Mouse (Mus musculus): ENCODE data around the gene Tshr.
"Not testable (repeated sequence)": the region's sequence is repeated elsewhere in the genome, so short reads cannot be mapped to it uniquely, and the experiment has no call there.

Tshr gene

DNA sequence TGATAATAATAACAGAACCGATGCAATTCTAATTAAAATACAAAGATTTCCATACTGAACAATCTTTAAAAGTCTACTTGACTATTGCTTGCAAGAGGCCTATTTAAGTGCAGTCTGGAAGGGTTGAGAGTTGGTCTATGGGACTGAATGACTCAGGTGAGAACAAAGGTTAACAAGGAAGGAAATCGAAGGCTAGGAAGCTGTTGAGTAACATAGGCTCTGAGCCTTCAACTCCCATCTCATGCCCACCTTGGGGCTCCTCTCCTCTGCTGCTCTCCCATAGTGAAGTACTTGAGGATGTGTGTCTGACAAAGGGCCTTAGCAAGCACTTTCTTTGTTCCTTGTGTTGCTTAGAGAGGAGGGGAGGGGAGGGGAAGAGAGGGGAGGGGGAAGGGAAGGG, 116.1 kb downstream of the Tshr start:
- DNase-seq = no peak

DNA sequence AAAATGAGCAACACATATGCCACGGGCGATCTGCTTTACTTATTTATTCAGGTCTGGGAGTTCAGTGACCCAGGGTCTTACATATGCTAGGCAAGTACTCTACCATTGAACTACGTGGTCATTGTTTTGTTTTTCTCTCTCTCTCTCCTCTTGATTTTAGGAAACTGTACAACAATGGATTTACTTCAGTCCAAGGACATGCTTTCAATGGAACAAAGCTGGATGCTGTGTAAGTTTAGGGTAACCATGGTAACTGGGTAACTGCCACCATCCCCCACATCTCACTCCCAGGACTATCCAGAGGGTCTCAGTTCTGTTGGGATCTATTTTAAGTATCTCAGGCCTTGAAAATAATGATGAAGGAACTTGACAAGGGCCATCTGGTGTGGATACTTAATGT, 127.4 kb downstream of the Tshr start:
- DNase-seq = no peak

DNA sequence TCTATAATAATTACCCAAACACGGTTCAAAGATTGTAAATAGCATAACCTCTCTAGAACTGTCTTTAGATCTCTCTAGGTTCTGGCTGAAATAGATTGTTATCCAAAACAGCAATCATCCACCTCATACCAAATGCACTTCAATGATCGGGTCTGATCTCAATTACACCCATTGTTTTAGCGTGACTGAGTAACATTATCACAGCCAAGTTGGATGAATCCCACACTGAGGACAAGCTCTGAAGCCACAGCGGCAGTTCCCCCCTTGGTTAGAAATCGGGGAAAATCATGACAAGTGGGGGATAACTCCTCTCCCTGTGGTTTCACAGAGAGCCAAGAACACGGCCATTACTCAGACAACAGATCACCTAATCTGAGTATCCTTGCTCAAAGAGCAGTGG, 129.6 kb downstream of the Tshr start:
- DNase-seq = no peak

DNA sequence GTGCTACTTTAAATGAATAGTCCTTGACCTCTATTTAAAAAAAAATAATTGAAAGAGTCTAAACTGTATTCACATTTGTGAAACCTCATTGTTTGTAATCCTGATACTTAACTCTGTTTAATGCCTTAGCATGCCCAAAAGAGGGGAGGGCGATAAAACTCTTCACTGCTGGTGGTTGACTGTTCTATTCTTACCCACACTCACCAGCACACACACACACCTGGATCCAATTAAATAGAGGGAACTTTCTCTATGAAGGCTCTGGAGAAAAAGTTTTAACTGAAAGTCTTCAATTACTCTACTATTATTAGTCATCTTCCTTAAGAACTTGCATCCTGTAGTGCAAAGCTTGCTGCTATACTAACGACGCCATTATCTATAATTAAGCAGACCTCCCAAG, 133.4 kb downstream of the Tshr start:
- DNase-seq = no peak

DNA sequence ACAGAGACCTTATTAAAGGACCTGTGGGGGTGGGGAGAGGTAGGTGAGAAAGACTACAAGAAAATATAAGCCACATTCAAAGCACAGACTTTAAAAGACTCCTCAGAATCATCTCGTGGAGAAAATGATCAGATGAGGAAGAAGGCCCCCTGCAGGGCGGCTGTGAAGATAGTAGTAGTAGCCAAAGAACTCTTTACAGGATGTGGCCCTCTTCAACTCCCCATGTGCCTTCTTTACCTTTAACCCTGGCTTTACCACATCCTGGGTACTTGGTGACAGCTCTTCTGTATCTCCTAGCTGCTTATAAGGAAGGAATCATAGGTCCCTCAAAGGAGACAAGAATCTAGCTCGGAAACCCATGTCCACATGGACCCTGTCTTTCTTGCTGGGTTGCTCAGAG, 139.3 kb downstream of the Tshr start:
- no peak for DNase-seq

DNA sequence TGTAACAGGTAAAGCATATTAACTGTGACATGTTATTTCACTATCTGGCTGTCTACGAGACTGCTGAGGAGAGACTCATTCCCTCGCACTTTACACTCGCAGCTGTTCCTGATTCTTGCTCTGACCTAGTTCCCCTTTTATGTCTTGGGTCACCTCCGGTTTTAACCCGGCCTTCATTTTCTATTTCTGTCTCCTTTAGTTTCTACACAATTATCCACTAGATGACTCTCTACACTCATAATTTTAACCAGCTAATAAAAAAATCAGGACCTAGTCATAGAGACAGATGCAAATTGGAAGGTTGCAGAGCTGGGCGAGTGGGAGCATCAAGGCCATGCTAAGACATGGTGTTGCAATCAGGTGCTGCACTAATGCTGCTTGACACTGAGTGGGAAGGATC, 150.2 kb downstream of the Tshr start:
- DNase-seq = no peak

DNA sequence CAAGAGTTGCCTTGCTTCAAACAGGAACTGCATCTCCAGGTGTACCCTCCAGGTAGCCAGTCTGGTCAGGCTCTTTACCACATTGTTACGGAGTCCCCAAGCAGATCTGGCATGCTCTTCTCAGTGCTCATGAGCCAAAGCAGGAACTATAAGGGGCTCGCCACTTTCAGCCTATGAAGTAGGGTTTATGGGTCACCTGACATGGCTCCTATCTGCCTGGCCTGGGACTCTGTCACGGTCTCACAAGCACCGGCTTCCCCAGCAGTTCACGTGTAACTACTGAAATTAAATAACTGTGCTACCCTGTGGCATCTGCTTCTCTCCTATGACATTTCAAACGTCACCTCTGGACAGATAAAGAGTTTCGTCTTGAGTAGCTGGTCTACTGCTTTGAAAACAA, 155.8 kb downstream of the Tshr start:
- DNase-seq = no peak

DNA sequence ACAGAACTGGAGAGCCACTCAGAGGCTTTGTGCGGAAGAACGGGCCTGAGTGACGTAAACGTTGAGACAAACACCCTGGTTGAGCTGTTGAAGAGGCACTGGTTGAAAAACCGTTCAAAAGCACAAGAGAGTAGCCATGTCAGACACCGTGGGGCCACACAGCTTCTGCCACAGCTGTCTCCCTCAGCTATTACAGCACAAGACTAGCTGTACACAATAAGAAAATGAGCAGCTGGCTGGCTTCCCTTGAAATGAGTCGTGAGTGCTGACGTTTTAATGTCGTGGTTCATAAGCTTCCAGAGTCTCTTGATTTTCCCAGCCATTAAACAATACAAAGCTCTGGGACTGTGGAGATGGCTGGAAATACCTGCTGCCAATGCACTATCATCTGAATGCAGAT, 165.1 kb downstream of the Tshr start:
- no peak for DNase-seq

DNA sequence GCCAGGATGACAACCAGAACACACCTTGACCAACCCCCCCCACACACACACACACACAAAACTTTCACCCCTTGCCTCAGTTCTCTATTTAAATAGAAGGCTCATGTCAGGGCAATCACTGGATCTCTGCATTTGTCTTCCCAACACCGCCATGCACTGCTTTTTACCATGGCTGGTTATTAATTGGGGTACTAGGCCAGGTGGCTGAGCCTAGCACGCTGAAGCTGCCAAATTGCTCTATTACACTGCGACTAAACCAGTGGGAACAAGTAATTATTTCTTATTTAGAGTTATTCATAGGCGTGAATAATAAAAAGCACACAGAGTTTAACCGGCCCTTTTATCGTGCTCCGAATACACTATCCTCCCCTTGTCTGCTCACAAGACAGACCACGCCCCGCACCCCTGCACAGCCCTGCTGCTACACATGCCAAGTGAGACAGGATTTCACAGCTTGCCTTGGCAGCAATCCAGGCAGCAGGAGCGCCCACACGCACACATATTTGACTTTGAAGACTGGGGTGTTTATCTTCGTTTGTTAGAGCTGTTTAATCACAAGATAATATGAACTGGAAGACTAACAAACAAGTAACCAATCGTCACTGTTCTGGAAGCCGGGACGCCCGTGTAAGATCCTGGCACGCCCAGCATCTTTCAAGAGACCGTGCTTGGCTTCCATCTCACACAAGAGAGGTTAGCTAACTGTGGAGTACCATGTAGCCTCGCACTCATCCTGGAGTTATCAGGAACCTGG, 167.6 kb downstream of the Tshr start:
- peak; percentile 61 for DNase-seq

DNA sequence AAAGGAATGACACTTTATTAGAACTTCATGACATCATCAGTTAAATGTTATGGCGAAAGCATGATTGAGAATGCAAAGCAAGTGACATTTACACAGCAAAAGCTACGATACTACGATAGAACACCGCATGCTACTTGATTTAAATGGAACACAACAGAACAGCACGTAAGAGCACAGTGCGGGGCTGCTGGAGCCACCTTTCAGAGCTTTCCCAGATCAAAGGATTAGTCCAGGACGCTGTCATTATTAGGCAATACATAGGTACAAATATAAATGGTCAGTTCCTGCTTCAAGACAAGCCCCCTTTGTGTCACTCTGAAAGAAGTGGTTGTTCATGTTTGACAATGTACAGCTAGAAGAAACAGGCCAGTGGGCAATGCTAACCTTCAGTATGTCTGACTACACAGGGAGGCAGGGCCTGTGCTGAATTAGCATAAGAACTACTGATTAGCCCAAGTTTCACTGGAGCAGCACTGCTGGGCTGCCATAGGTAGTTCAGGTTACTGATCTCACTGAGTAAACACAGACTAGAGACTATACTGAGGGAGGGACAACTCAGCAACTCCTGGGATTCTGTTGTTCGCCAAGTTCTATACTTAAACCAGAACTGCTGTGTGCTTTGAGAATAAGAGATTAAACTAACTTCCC, 173.1 kb downstream of the Tshr start:
- not testable (repeated sequence) for DNase-seq

DNA sequence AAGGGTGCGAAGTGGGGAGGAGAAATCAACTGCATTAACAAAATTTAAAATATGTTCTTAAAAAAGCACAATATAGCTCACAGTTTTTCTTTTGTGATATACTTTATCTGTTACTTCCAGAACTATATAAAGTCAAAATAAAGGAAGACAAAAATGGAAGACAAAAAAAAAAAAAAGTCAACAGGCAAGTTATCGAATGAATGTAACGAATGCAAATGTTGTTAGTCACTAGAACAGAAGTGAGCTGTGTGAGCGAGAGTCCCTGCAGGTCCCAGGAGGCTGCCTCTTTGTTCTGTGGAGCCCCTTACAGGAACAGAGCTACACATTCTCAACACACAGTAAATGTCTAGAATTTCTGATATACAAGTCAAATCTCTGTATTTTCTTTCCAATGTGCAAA, 173.8 kb downstream of the Tshr start:
- not testable (repeated sequence) for DNase-seq

DNA sequence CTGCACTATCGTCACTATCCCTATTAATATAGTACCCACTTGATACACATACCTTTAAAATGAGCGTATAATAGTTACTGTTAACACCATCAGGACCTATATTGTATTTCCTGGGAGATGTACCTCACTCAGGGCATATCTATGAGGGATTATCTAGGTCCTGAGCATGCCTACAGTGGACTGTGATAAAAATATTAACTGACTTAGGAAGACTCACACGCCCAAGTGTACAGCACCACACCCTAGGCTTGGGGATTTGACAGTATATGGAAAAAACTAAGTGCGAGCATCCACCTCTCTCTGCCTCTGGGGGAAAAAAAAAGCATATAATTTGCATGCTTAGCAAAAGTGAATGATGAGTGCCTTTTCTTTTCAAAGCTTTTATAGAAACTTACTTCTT, 182.8 kb downstream of the Tshr start:
- no peak for DNase-seq

DNA sequence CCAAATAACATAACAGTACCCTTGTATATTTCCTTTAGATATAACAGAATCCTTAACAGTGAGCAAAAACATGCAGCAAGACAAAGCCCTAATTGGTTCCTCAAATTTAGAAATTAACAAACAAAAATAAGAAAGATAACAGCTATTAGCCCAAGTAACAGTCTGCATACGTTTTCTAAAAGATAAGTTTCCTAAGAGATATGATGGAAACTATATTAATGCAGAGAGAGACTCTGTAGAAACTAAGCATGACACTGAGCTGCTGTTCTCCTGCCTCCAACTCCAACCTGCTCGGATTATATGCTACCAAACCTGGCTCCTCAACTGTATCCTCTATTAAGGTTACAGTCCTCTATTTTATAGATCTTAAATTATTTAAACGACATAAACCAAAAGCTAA, 184.9 kb downstream of the Tshr start:
- DNase-seq = no peak

DNA sequence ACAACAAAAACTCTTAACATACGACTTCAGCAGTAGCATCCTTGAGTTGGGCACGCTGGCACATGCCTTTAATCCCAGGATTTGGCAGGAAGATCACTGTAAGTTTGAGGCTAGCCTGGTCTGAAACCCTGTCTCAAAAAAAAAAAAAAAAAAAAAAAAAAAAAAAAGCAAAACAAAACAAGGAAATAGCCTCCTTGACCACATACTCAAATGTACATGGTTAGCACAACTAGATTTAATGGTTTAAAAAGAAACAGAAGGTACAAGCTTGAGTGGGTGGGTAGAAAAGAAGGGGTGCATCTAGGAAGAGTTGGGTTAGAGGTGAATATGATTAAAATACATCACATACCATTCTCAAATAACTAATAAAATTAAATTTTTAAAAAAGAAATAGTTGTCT, 187.3 kb downstream of the Tshr start:
- no peak for DNase-seq

DNA sequence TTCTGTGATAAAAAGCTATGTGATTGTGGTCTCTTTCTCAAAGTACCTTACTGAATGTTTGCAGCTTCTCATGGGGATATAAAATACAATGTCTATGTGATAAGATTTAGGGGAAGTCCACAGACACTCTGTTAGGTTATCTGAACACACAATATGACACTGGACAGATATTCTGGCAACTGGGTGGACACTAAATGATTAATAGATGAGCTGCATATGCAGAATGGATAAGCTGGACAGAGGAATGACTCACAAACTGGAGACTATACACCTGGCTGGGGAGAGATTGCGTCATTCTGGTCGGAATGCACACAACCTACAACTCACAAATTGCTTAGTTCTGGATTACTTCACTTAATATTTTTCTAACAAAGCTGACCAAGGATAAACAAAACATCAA, 195.3 kb downstream of the Tshr start:
- DNase-seq = no peak

DNA sequence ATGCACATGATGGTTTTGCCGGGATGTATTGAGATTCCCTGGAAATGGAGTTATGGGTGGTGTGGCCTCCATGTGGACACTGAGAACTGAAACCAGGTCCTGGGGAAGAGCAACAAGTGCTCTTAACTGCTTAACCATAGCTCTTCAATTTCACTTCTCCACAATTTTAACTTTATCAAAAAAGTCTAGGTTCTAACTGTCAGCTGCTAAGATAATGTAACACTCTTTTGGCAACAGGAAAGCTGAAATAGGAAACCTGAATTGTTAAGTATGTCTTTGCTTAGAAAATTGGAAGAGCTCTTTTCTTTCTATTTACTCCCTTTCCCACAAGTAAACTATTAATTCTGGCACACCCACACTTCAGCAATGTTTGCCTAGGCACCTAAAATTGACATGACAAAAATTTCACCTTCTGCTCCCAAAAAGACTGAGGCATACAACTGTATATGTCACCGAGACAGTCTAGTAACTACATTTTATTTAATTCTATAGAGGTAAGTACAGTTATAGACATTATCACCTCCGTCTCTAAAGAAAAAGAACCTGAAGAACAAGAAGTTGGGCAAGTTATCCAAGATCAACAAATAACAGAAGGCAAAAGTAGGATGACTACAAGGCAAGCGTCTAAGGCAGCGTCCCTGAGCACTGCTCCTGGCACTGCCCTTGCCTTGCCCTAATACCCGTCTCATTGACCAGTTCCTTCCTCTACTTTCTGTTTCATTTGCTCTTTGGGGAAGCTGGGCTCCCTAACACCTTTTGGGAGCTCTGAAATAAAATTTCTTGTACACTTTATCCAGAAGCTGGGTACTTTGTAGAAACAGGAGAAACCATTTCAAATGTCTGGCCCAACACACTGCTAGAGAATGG, 197.1 kb downstream of the Tshr start:
- DNase-seq = no peak

DNA sequence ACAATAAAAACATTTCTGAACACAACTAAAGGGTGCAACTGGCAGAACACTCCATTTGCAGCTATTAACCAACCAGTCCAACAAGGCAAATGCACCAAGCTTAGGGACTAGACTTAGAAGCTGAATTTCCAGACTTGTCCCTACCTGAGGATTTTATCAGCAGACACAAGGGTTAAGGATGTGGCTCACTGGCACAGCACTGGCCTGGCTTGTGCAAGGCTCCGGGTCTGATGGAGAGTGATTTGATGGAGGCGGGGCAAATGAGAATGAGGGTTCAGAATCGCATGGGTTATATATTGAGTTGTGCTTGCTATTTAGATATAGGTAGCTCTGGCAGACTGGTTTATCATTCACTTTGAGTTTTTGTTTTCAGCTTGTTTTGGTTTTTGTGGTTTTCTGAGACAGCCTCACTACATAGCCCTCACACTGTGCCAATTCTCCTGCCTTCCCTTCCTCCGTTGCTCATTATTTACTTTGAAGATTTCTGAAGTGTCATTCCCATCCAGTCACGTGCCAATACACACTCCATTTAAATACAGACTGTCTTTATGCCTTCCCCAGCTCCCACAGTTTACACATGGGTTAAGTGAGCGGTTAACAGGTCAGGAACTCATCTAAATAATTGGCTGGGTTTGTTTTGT, 198.1 kb downstream of the Tshr start:
- DNase-seq = no peak

DNA sequence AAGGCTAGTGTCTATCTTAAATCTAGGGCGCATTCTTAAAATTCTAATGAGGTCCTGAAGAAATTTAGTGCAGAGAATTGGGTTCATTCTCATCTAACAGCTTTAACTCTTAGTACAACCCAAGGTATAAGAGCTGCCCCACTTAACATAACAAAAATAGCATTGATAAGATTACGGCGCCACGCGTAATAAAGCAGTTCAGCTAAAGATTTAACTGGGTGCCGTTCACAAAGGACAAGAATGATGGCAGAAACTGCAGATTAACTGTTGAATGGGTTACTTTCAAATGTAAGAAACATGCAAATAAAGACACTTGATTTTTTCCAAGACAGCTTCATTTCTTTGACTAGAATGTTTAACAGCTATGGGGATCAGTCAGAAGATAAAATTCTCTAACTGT, 199.0 kb downstream of the Tshr start:
- no peak for DNase-seq

DNA sequence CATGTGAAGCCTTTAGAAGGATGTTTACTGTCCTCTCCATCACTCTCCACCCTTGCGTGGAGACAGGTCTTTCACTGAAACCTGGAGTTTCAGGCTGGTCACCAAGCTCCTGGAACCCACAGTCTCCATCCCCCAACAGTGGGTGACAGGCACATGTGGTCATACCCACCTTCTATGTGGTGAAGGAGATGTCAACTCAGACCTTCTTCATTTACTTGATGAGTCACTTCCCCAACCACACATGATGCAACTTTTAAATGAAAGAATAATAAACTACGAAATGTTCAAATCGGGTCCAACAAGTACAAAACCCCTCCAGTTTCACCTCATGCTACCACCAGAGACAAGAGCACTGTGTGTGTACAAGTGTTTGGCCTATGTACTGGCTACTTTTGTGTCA, 200.8 kb downstream of the Tshr start:
- no peak for DNase-seq

DNA sequence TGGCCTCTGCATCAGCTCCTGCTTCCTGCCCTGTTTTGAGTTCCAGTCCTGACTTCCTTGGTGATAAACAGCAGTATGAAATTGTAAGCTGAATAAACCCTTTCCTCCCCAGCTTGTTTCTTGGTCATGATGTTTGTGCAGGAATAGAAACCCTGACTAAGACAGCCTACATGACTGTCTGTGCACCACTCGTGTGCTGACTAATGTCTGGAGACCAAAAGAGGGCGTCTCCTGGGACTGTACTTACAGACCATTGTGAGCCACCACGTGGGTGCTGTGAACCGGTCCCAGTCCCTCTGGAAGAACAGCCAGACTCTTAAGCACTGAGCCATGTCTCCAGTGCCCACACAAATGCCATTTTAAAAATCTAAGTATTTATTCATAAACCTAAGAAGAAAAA, 201.5 kb downstream of the Tshr start:
- not testable (repeated sequence) for DNase-seq

DNA sequence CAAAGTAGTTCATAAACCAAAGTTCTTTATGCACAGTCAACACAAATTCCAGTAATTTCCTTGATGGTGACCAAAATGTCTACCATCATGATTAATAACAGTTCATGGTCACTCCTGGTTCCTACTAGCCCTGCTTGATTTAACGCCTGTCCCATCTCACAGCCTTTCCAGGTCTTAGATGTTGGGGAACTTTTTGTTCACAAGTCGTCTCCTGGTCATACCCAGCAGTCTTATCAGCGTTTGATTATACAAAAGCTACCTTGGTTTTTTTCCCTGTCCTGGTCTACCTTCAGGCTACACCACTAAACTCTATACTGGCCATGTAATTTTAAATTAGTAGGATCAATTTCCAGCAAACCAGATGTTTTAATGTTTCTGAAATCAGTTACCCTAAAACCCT, 202.7 kb downstream of the Tshr start:
- DNase-seq = no peak

DNA sequence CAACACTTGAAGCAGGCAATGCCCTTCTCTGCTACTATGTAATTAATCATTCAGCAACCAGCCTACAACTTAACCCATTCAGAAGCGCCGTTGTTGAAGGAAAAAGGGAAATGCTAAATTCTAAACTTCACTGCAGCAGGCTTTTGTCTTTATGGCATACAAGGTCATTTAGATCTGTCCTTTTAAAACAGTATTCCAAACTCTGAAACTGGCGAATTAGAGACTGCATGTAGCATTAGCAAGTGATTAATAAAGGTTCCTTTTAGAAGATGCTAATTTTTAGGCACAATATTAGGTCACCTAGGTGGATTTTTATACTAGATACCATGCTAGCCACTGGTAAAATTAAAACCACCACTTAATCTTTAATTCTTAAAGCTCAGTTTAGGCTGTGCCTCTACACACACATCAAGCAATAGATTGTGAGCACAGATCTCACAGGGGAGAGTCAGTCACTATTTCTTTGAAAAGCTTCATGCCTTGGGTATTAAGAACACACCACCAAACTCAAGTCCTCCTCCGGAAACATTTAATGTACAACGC, 203.2 kb downstream of the Tshr start:
- no peak for DNase-seq

DNA sequence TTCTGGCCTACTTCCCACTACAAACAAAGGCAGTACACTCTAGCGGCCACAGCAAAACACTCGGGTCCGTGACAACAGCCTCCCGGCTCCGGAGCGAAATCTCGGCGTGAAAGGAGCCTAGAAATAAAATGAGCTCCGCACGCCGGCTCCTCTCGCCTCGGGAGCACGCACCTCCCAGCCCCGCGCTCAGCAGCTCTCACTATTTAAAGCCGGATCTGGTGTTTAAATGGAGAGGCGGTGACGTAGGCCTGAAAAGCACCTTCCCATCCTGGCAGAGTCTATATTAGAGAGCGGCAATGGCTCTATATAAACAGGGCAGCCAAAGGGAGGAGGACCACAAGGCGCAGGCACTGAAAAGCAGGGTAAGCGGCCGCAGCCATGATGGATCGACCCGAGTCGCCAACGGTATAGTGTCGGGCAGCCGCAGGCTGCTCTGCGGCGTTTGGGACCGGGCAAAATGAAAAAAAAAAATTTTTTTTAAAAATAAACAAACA, 203.9 kb downstream of the Tshr start:
- peak; percentile 94 for DNase-seq
